Mouse (Mus musculus): ENCODE results near the gene Gzmm. TPM values are rescaled to one million over a fixed set of nuclear protein-coding genes. Genes with fewer than 3 reads are reported as not detected.

The Gzmm gene
- total RNA-seq (2023), result 10 to 100 TPM; 16.9 to 17.0 TPM

GRCm38 (mm10) chr10:79688720-79689119, at the start of gene Gzmm:
TSS of gene Gzmm (plus strand) at chr10:79689020.

GRCm38 (mm10) chr10:79645711-79646110, 43.1 kb upstream of the Gzmm start, which contains the start of gene Odf3l2:
TSS of gene Odf3l2 (minus strand) at chr10:79645738.

DNA sequence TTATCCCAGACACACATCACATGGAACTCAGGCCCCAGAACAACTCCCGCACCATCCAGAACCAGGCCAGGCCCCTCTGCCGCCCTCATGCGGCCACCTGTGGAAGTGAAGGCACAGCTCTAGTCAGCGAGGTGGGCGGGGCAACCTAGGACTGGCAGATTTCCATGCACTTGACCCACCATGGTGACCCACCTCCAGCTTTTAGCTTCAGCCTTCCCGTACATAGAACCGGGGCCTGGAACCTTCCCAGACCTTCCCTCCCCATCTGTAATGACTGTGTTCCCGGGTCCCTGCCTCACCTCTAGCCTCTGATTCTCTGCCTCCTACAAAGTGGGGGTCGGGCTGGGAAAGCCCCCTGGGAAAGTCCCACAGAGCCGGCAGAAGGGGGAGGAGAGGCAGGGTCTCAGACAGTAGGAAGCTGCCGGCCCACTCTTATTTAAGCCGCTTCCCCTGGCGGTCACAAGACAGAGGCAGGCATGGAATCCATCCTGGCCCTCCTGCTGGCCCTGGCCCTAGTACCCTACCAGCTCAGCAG, 24.6 kb upstream of the Gzmm start, which contains the start of gene Madcam1:
TSS of gene Madcam1 (plus strand) at position 429 of the 535 bp plus-strand sequence.

GRCm38 (mm10) chr10:79668771-79669575, 19.8 kb upstream of the Gzmm start, which contains the start of gene Tpgs1:
TSS of gene Tpgs1 (plus strand) at chr10:79669369.

DNA sequence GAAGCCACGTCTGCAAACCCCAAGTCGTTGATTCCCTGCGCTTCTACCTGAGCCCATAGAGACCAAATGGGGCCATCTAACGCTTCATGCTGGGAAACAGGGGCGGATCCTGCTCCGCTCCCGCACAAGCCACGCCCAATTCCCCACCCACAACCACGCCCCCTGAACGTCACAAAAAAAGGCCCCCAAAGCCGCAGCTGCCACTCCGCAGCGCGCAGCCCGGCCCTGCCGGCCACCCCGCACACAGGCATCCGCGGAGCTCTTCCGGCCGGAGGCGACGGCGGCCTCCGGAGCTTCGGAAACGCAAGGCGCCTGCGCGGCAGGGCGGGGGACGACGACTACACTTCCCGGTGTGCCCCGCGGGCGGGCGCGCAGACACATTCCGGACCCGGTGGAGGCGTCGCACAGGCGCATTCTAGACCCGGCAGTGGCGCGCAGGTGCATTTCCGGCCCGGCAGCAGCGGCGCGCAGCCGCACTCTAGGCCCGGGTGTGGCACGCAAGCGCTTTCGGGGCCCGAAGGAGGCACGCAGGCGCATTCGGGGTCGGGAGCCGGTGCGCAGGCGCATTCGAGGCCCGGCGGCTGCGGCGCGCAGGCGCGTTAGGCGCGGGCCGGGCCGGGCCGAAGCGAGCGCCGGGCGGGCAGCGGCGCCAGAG, 7.1 kb upstream of the Gzmm start, which contains the start of gene Cdc34:
TSS of gene Cdc34 (plus strand) at position 605 of the 655 bp plus-strand sequence.

DNA sequence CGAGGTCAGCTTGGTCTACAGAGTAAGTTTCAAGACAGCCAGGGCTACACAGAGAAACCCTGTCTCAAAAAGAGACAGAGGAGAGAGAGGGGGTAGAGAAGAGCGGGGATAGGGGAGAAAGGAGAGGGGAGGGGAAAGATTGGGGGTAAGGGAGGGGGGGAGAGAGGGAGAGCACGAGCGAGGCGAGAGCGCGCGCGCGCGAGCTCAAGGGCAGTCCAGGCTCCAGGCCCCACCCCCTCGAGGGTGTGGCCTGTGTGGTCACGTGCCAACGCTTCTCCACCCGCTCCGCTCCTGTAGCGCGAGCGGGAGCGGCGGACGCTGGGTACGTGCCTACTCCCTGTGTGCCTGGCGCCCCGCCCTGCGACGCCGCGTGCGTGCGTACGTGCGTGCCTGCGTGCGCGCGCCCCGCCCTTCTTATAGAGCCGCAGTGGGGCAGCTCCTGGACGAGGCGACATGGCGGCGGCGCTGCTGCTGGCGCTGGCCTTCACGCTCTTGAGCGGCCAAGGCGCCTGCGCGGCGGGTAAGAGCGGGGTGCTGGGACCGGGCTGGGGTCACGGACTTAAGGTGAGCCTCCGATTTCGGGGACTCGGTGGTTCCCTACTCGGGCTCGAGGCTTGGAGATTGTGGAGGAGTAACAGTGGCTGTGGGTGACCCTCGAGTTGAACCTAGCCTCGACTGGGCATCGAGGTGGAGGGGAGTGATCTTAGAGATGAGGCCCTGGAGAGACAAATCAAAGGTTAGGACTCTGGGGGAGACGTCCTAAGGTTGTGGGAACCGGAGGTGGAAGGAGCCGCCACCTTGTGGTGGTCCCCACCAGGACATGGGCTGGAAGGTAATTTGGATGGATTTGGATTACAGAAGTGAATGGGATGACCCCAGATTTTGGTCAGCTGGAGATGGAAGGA, 15.5 kb downstream of the Gzmm start, which contains the start of gene Bsg:
TSS of gene Bsg (plus strand) at position 427 of the 905 bp plus-strand sequence.

GRCm38 (mm10) chr10:79716254-79716987, 27.6 kb downstream of the Gzmm start, which contains the start of gene Hcn2:
TSS of gene Hcn2 (plus strand) at chr10:79716634.

Other genes with a start within 250 kb of the Gzmm start
- gene Vmn2r83, start 220.3 kb upstream of the Gzmm start, total RNA-seq (2023), result not detected
- 1 to 10 TPM; 1.0 to 1.4 TPM for gene Plpp2, start 155.2 kb upstream of the Gzmm start, total RNA-seq (2023)
- 10 to 100 TPM; 45.2 to 56.8 TPM for gene Mier2, start 133.8 kb upstream of the Gzmm start, total RNA-seq (2023)
- gene Theg, start 101.7 kb upstream of the Gzmm start, total RNA-seq (2023), result not detected
- not detected for gene C2cd4c, start 75.0 kb upstream of the Gzmm start, total RNA-seq (2023)
- gene Shc2, start 51.1 kb upstream of the Gzmm start, total RNA-seq (2023), result not detected
- gene Odf3l2, start 43.3 kb upstream of the Gzmm start, total RNA-seq (2023), result not detected
- gene Madcam1, start 24.5 kb upstream of the Gzmm start, total RNA-seq (2023), result not detected
- 10 to 100 TPM; 23.9 to 26.9 TPM for gene Tpgs1, start 19.7 kb upstream of the Gzmm start, total RNA-seq (2023)
- gene Cdc34, start 6.8 kb upstream of the Gzmm start, total RNA-seq (2023), result 10 to 100 TPM; 78.2 to 86.5 TPM
- gene Bsg, start 15.5 kb downstream of the Gzmm start, total RNA-seq (2023), result 100 to 1,000 TPM; 103 to 115 TPM
- gene Hcn2, start 27.6 kb downstream of the Gzmm start, total RNA-seq (2023), result under 1 TPM; 0.18 to 0.23 TPM
- gene Polrmt, start 57.6 kb downstream of the Gzmm start, total RNA-seq (2023), result 10 to 100 TPM; 59.1 to 62.3 TPM
- not detected for gene Fgf22, start 66.1 kb downstream of the Gzmm start, total RNA-seq (2023)
- gene Rnf126, start 77.9 kb downstream of the Gzmm start, total RNA-seq (2023), result 10 to 100 TPM; 63.3 to 64.6 TPM
- gene Fstl3, start 88.3 kb downstream of the Gzmm start, total RNA-seq (2023), result 1 to 10 TPM in 1 of 2 experiments, under 1 TPM in 1; 0.56 to 1.4 TPM
- not detected for gene Prss57, start 101.9 kb downstream of the Gzmm start, total RNA-seq (2023)
- gene Palm, start 104.6 kb downstream of the Gzmm start, total RNA-seq (2023), result 1 to 10 TPM; 3.0 to 4.1 TPM
- gene Misp, start 132.0 kb downstream of the Gzmm start, total RNA-seq (2023), result not detected
- 100 to 1,000 TPM; 649 to 687 TPM for gene Ptbp1, start 165.4 kb downstream of the Gzmm start, total RNA-seq (2023)
- not detected for gene Prtn3, start 185.5 kb downstream of the Gzmm start, total RNA-seq (2023)
- not detected for gene Plppr3, start 185.6 kb downstream of the Gzmm start, total RNA-seq (2023)
- gene Elane, start 197.2 kb downstream of the Gzmm start, total RNA-seq (2023), result under 1 TPM in 1 of 2 experiments, not detected in 1; 0.58 TPM
- not detected for gene Cfd, start 201.8 kb downstream of the Gzmm start, total RNA-seq (2023)
- gene Med16, start 219.9 kb downstream of the Gzmm start, total RNA-seq (2023), result 10 to 100 TPM; 62.1 to 71.7 TPM
- not detected for gene Gm26602, start 221.8 kb downstream of the Gzmm start, total RNA-seq (2023)
- 1 to 10 TPM in 1 of 2 experiments, under 1 TPM in 1; 0.98 to 1.2 TPM for gene Kiss1r, start 228.0 kb downstream of the Gzmm start, total RNA-seq (2023)
- 100 to 1,000 TPM in 1 of 2 experiments, 10 to 100 TPM in 1; 99.7 to 103 TPM for gene R3hdm4, start 232.2 kb downstream of the Gzmm start, total RNA-seq (2023)
- gene Arid3a, start 238.0 kb downstream of the Gzmm start, total RNA-seq (2023), result 10 to 100 TPM in 1 of 2 experiments, 1 to 10 TPM in 1; 9.3 to 12.5 TPM

Data from T-cell, adult 66 days (primary cell).